Mouse (Mus musculus) liver, postnatal 0 days (tissue): ENCODE data around the gene Edem1. TPM values are rescaled to one million over a fixed set of nuclear protein-coding genes. Genes with fewer than 3 reads are reported as not detected.

Experiments
- ATAC-seq: fragments of 200-750 bp; cut with Nextera tagmentation; 2 replicates; pipeline ENCODE4 v1.8.0; 2017; ENCODE audit warnings: mild to moderate bottlenecking, moderate library complexity
- DNase-seq: peaks from one replicate; pipeline ENCODE4 v3.0.0-alpha.2; 2016
- H3K27ac ChIP-seq: fragments of 300-500 bp; sonication (generic); 2 replicates; pipeline ENCODE4 v1.5.1; 2014; ENCODE audit warnings: antibody characterized with exemption, moderate library complexity, mild to moderate bottlenecking, low read depth
- H3K27me3 ChIP-seq: fragments of 300-500 bp; sonication (generic); 2 replicates; pipeline ENCODE4 v1.6.1; 2014; ENCODE audit warnings: low read length, control low read depth, mixed read lengths; ENCODE audit not compliant: insufficient read depth
- H3K36me3 ChIP-seq: fragments of 300-500 bp; sonication (generic); replicated peaks from 2 replicates; pipeline ENCODE4 v1.6.1; 2014; ENCODE audit warnings: mild to moderate bottlenecking, control low read depth, low read length, moderate library complexity, mixed read lengths; ENCODE audit not compliant: insufficient read depth
- H3K4me1 ChIP-seq: fragments of 300-500 bp; sonication (generic); 2 replicates; pipeline ENCODE4 v1.6.1; 2014; ENCODE audit warnings: antibody characterized with exemption, mild to moderate bottlenecking, control low read depth; ENCODE audit not compliant: insufficient read depth
- H3K4me2 ChIP-seq: fragments of 300-500 bp; sonication (generic); 2 replicates; pipeline ENCODE4 v1.6.1; 2014; ENCODE audit warnings: low read depth, mild to moderate bottlenecking, low read length, moderate library complexity, mixed read lengths
- H3K4me3 ChIP-seq: fragments of 300-500 bp; sonication (generic); 2 replicates; pipeline ENCODE4 v1.5.1; 2014; ENCODE audit warnings: low read depth, low read length
- H3K9ac ChIP-seq: fragments of 300-500 bp; sonication (generic); replicated peaks from 2 replicates; pipeline ENCODE4 v1.6.1; 2014; ENCODE audit warnings: mild to moderate bottlenecking, moderate library complexity
- H3K9me3 ChIP-seq: fragments of 300-500 bp; sonication (generic); 2 replicates; pipeline ENCODE4 v1.6.1; 2016; ENCODE audit warnings: mild to moderate bottlenecking, control low read depth, low read length, mixed read lengths
- CTCF ChIP-seq: sonication (generic); IDR thresholded peaks from 2 replicates; pipeline ENCODE4 v1.5.1; 2016; ENCODE audit warnings: antibody characterized with exemption, low read depth
- EP300 ChIP-seq: IDR thresholded peaks from 2 replicates; pipeline ENCODE4 v1.6.1; 2016; ENCODE audit warnings: antibody characterized with exemption, low read depth, mild to moderate bottlenecking
- WGBS: fragments of 180-500 bp; shearing (Covaris S2); extraction: QIAGEN DNeasy Blood & Tissue Kit; methylation state at CpG from one replicate; pipeline ENCODE4 v1.1.7; 2014; ENCODE audit not compliant: insufficient replicate concordance; 5-methylcytosine and 5-hydroxymethylcytosine counted together
- polyA plus RNA-seq: library from polyadenylated mRNA; unstranded; fragments of >200 nt; fragmentation: Nextera tagmentation; extraction: Ambion mirVana; gene quantifications from 2 replicates; pipeline ENCODE4 v1.2.1, GENCODE M21; 2015

Edem1 gene
- polyA plus RNA-seq, 1 experiment from 2014 or later, result 23.1 TPM

GRCm38 (mm10) chr6:108902124-108902523 lies 73.7 kb downstream of the Edem1 start:
- TF ChIP-seq CTCF, result no peak
- no peak for TF ChIP-seq EP300
- Histone ChIP-seq H3K4me2 (no peak overlapping the region), H3K9ac (no peak overlapping the region), H3K4me3 (no peak overlapping the region), H3K36me3 (no peaks in the 10 kb centered on the region), H3K27ac (no peak overlapping the region), H3K27me3 (no peaks in the 10 kb centered on the region), H3K9me3 (no peaks in the 10 kb centered on the region), H3K4me1 (no peaks in the 10 kb centered on the region)
- no peak for ATAC-seq
- DNase-seq, result no peak

DNA sequence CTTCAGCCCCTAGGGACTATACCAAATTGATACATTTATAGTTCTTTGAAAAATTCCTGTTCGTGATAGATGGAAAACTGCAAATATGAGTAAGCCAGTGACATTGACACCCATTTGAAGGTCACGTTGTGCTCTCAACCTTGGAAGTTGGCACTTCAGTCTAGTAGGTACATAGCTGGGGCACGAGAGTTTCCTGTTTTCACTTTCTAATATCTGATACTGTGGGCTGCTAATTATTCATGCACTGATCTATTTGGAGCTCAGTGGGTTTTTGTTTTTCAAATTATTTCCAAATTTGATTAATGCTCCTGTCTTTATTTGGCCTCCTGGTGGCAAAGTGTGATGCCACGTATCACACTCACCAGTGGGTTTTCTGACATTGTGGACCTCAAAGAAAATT lies 74.8 kb downstream of the Edem1 start:
- WGBS, result 69% methylated on average over 4 of the region's 4 CpGs
- DNase-seq (no peak), ATAC-seq (no peak)
- Histone ChIP-seq H3K27ac (no peak overlapping the region), H3K4me2 (no peak overlapping the region), H3K9ac (no peak overlapping the region), H3K36me3 (no peaks in the 10 kb centered on the region), H3K9me3 (no peaks in the 10 kb centered on the region), H3K4me3 (no peak overlapping the region), H3K4me1 (no peaks in the 10 kb centered on the region), H3K27me3 (no peaks in the 10 kb centered on the region)
- TF ChIP-seq EP300 (no peak), CTCF (no peak)

DNA sequence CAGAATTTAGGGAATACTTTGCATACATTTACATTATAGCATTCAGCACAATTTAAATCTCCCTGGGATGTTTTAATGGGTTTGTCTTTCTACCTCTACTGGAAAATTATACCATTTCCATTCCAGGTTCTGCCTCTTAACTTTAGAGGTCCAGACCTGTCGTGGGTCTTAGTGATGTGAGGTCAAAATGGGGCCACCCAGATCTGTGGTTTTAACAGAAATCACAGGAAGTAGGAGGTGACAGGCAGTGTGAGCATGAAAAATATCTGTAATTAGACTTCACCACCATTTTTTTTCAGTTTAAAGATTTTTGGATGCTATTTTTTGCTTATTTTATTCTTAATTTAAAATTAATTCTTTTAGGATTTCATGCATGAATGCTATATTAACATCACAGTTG lies 78.1 kb downstream of the Edem1 start:
- no peak for DNase-seq
- Histone ChIP-seq H3K27me3 (no peaks in the 10 kb centered on the region), H3K4me1 (no peaks in the 10 kb centered on the region), H3K36me3 (no peaks in the 10 kb centered on the region), H3K9me3 (no peaks in the 10 kb centered on the region), H3K4me2 (no peak overlapping the region), H3K9ac (no peak overlapping the region), H3K27ac (no peak overlapping the region), H3K4me3 (no peak overlapping the region)
- ATAC-seq, result no peak
- TF ChIP-seq CTCF (no peak), EP300 (no peak)
- WGBS, result 11% methylated on average over 1 of the region's 1 CpGs

Other genes with a start within 250 kb of the Edem1 start
- 19.1 and 26.9 TPM in 2 replicates for gene Bhlhe40, start 168.0 kb upstream of the Edem1 start, polyA plus RNA-seq
- gene Arl8b, start 45.5 kb upstream of the Edem1 start, polyA plus RNA-seq, result 33.2 and 34.5 TPM in 2 replicates